ENCODE assay signal across 8 mouse cellular contexts in the genomic region with DNA sequence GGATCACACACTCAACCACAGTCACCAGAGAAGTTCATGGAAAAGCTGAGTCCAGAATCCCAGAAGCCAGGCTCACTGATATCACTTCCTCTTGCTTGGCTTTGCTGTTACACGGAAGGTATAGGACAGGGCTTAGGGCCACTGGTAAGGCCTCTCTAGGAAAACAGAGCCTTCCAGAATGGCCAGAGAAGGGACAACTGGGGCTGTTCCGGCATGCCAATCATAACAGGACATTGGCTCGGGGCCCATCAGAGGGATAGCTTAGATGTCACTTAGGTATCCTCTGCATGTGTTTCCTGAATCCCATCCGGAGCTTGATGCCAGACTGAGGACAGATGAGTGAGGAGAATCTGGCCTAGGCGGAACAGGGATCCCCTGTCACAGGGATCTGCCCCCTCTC.
DNase-seq lines count a peak whose midpoint lies in the region; ATAC-seq lines count a peak whose summit lies in the region.

No protein-coding gene starts in this region.

- no peaks in the 10 kb centered on the region for H3K9me3 ChIP-seq in megakaryocyte, embryonic 14.5 days
- no peaks in the 10 kb centered on the region for H3K9me3 ChIP-seq in hindbrain, embryonic 14.5 days (ENCODE audit: control insufficient read depth, low read length)
- H3K9me3 ChIP-seq in liver, embryonic 11.5 days (ENCODE audit: control insufficient read depth, low read length), result no peaks in the 10 kb centered on the region
- no peaks in the 10 kb centered on the region for H3K9me3 ChIP-seq in neural tube, embryonic 13.5 days

- peak overlapping the region; percentile 87 for H3K27ac ChIP-seq in hindbrain, embryonic 14.5 days
- H3K27ac ChIP-seq in liver, embryonic 11.5 days (ENCODE audit: low read depth, low read length), result peak overlapping the region; percentile 58
- peak overlapping the region; percentile 93 for H3K27ac ChIP-seq in neural tube, embryonic 13.5 days (replicated peaks)

- H3K4me2 ChIP-seq in hindbrain, embryonic 14.5 days (replicated peaks), result peak overlapping the region; percentile 48; the same call in 1 of the 2 replicates
- H3K4me2 ChIP-seq in liver, embryonic 11.5 days, result peak overlapping the region; percentile 65
- peak overlapping the region; percentile 48; the same call in 1 of the 2 replicates for H3K4me2 ChIP-seq in neural tube, embryonic 13.5 days

- H3K27me3 ChIP-seq in megakaryocyte, embryonic 14.5 days (replicated peaks), result peaks cover 45% of the 10 kb centered on the region
- H3K27me3 ChIP-seq in hindbrain, embryonic 14.5 days (ENCODE audit: control insufficient read depth, insufficient read depth, low read length), result peaks cover 19% of the 10 kb centered on the region
- H3K27me3 ChIP-seq in liver, embryonic 11.5 days (replicated peaks; ENCODE audit: control insufficient read depth, insufficient read depth, low read length), result peaks cover 26% of the 10 kb centered on the region
- H3K27me3 ChIP-seq in neural tube, embryonic 13.5 days, result peaks cover 22% of the 10 kb centered on the region

- DNase-seq in hindbrain, embryonic 14.5 days (ENCODE audit: low spot score), result no peak
- no peak for DNase-seq in liver, embryonic 11.5 days (ENCODE audit: low spot score)
- no peak for DNase-seq in left cerebral cortex, postnatal 36 days (ENCODE audit: low spot score in 2 of 2)
- DNase-seq in frontal cortex, postnatal 25 days (ENCODE audit: low spot score in 2 of 2), result no peak

- ATAC-seq in megakaryocyte, adult 5-6 weeks (ENCODE audit: poor library complexity, severe bottlenecking), result no peak
- peak; percentile 9; the same call in 1 of the 2 replicates for ATAC-seq in hindbrain, embryonic 14.5 days (ENCODE audit: low FRiP score)
- ATAC-seq in liver, embryonic 11.5 days (replicated peaks; ENCODE audit: low FRiP score), result no peak
- peak; percentile 17; the same call in 1 of the 2 replicates for ATAC-seq in neural tube, embryonic 13.5 days (ENCODE audit: low read depth)
- ATAC-seq in erythroblast, adult 5-6 weeks (replicated peaks; ENCODE audit: low FRiP score, poor library complexity, severe bottlenecking), result no peak

- intact Hi-C loops in left cerebral cortex, postnatal 36 days (cut with DNase I), result loop anchor here (5.0 kb wide), 1 partner anchor 57 kb away; no protein-coding TSS in a partner anchor

- peak overlapping the region; percentile 48 for H3K9ac ChIP-seq in hindbrain, embryonic 14.5 days
- H3K9ac ChIP-seq in liver, embryonic 11.5 days (ENCODE audit: low read depth, low read length), result peak overlapping the region; percentile 30; the same call in 1 of the 2 replicates
- H3K9ac ChIP-seq in neural tube, embryonic 13.5 days, result peak overlapping the region; percentile 53

- H3K4me3 ChIP-seq in megakaryocyte, embryonic 14.5 days (replicated peaks), result peak overlapping the region; percentile 88
- H3K4me3 ChIP-seq in hindbrain, embryonic 14.5 days (replicated peaks; ENCODE audit: low read length), result no peak overlapping the region
- H3K4me3 ChIP-seq in liver, embryonic 11.5 days (ENCODE audit: low read depth, low read length), result no peak overlapping the region
- no peak overlapping the region for H3K4me3 ChIP-seq in neural tube, embryonic 13.5 days

- peaks cover 84% of the 10 kb centered on the region for H3K4me1 ChIP-seq in megakaryocyte, embryonic 14.5 days
- peaks cover 5% of the 10 kb centered on the region; the same call in 1 of the 2 replicates for H3K4me1 ChIP-seq in hindbrain, embryonic 14.5 days (replicated peaks; ENCODE audit: control insufficient read depth, insufficient read depth, low read length)
- H3K4me1 ChIP-seq in liver, embryonic 11.5 days (replicated peaks; ENCODE audit: control insufficient read depth, insufficient read depth, low read length), result peaks cover 2% of the 10 kb centered on the region; the same call in 1 of the 2 replicates
- peaks cover 30% of the 10 kb centered on the region for H3K4me1 ChIP-seq in neural tube, embryonic 13.5 days (replicated peaks)

- WGBS in hindbrain, embryonic 14.5 days, result 53% methylated on average over 5 of the region's 5 CpGs
- WGBS in liver, embryonic 11.5 days, result 58% methylated on average over 5 of the region's 5 CpGs
- WGBS in neural tube, embryonic 13.5 days, result 68% methylated on average over 5 of the region's 5 CpGs

- H3K36me3 ChIP-seq in megakaryocyte, embryonic 14.5 days (replicated peaks; ENCODE audit: low read length), result no peaks in the 10 kb centered on the region
- no peaks in the 10 kb centered on the region for H3K36me3 ChIP-seq in hindbrain, embryonic 14.5 days (replicated peaks; ENCODE audit: control insufficient read depth, insufficient read depth)
- no peaks in the 10 kb centered on the region for H3K36me3 ChIP-seq in liver, embryonic 11.5 days (ENCODE audit: control insufficient read depth, insufficient read depth, low read length)
- H3K36me3 ChIP-seq in neural tube, embryonic 13.5 days, result no peaks in the 10 kb centered on the region

Comparison
In these comparisons a context has a peak if more than half of its experiments do, and no peak if none do; other contexts are left out.
1. ATAC-seq: peak in hindbrain, embryonic 14.5 days (single experiment) and neural tube, embryonic 13.5 days (single experiment); none in megakaryocyte, adult 5-6 weeks (single experiment), liver, embryonic 11.5 days (single experiment) and erythroblast, adult 5-6 weeks (single experiment).
2. Peak in every context shown above with its lines, with median percentiles within 50 percentile points of each other: H3K27ac ChIP-seq, H3K4me2 ChIP-seq and H3K9ac ChIP-seq.